Mouse (Mus musculus) hematopoietic stem cell, adult 5-6 weeks (primary cell): ENCODE results near the gene Cnpy4. TPM values are rescaled to one million over a fixed set of nuclear protein-coding genes. Genes with fewer than 3 reads are reported as not detected.

Source experiments
- total RNA-seq: library from RNA; stranded (forward); fragments of 172-1452, 232-1000 nt; gene quantifications from 2 replicates; pipeline ENCODE4 v1.2.3, GENCODE M21; 2017

Cnpy4 gene
- total RNA-seq, 1 experiment from 2014 or later: 53.8 TPM

Other genes with a start within 250 kb of the Cnpy4 start
- gene Gjc3, start 224.4 kb upstream of the Cnpy4 start, total RNA-seq: not detected in 2 replicates
- not detected in 2 replicates for gene Azgp1, start 206.0 kb upstream of the Cnpy4 start, total RNA-seq
- gene Smok3a, start 166.2 kb upstream of the Cnpy4 start, total RNA-seq: not detected in 2 replicates
- not detected in 2 replicates for gene Smok3b, start 166.1 kb upstream of the Cnpy4 start, total RNA-seq
- not detected in 2 replicates for gene Smok3c, start 134.3 kb upstream of the Cnpy4 start, total RNA-seq
- 45.8 and 48.2 TPM in 2 replicates for gene Zkscan1, start 102.4 kb upstream of the Cnpy4 start, total RNA-seq
- 17.3 and 18.4 TPM in 2 replicates for gene Zscan21, start 70.6 kb upstream of the Cnpy4 start, total RNA-seq
- gene Zfp113, start 31.7 kb upstream of the Cnpy4 start, total RNA-seq: 14.4 and 16.0 TPM in 2 replicates
- 32.6 and 52.6 TPM in 2 replicates for gene Cops6, start 26.4 kb upstream of the Cnpy4 start, total RNA-seq
- 34.8 and 50.0 TPM in 2 replicates for gene Ap4m1, start 15.5 kb upstream of the Cnpy4 start, total RNA-seq
- gene Mcm7, start 15.1 kb upstream of the Cnpy4 start, total RNA-seq: 449 and 495 TPM in 2 replicates
- 30.3 and 40.9 TPM in 2 replicates for gene Taf6, start within 50 bp of the Cnpy4 start, total RNA-seq
- 2.8 and 3.5 TPM in 2 replicates for gene Mblac1, start 6.8 kb downstream of the Cnpy4 start, total RNA-seq
- 6.4 and 8.7 TPM in 2 replicates for gene Nxpe5, start 38.4 kb downstream of the Cnpy4 start, total RNA-seq
- 31.2 and 41.6 TPM in 2 replicates for gene Lamtor4, start 68.0 kb downstream of the Cnpy4 start, total RNA-seq
- 34.1 and 38.8 TPM in 2 replicates for gene BC037034, start 76.5 kb downstream of the Cnpy4 start, total RNA-seq
- 0.44 TPM in 1 of 2 replicates, not detected in the other for gene Gal3st4, start 85.4 kb downstream of the Cnpy4 start, total RNA-seq
- not detected in 2 replicates for gene Gm43720, start 92.5 kb downstream of the Cnpy4 start, total RNA-seq
- 5.8 and 7.1 TPM in 2 replicates for gene Gpc2, start 92.5 kb downstream of the Cnpy4 start, total RNA-seq
- 8.7 and 25.5 TPM in 2 replicates for gene Stag3, start 92.8 kb downstream of the Cnpy4 start, total RNA-seq
- gene Pvrig, start 154.5 kb downstream of the Cnpy4 start, total RNA-seq: 1.8 TPM in 1 of 2 replicates, not detected in the other